Mouse (Mus musculus): ENCODE results near the gene Pnpt1.
A peak's percentile ranks its signal among the peaks of the same experiment; 100 is the strongest.

Gene Pnpt1

DNA sequence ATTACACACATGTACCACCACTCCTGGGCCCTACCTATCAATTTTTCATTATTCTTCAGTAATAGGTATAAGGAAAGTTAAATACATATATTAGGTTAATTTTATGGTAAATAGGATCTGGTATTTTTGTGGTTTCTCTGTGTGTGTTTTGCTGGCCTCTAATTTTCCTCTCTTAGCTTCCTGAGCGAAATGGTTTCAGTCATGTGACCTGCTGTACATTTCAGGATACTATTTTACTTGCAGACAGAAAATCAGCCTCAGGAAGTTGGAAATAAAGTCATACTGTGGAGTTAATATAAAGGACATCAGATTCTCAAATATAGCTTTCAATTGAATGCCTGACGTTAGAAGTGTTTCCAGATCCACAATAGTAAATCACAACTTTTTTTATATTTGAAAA is 58.4 kb downstream of the Pnpt1 start:
- H3K36me3 ChIP-seq (ENCODE audit: control insufficient read depth, insufficient read depth, low read length, poor library complexity, severe bottlenecking), result peaks cover 7% of the 10 kb centered on the region
- H3K27me3 ChIP-seq (ENCODE audit: control insufficient read depth, insufficient read depth, low read length, poor library complexity, severe bottlenecking), result no peaks in the 10 kb centered on the region
- DNase-seq (ENCODE audit: low read depth, low spot score), result no peak

DNA sequence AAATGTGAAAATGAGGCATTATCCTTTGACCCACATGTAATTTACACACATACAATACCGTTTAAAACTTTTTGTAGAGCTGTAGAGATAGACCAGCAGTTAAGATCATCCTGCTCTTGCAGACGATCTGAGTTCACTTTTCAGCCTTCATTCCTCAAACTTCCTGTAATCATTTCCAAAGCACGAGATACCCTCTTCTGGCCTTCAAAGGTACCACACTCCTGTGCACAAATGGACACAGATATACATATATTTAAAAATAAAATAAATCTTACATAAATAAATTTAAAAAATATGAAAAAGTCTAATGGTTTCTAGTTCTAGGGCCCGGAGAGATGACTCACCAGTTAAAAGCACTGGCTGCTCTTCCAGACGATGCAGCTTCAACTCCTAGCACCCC is 73.1 kb downstream of the Pnpt1 start:
- no peaks in the 10 kb centered on the region for H3K27me3 ChIP-seq (ENCODE audit: control insufficient read depth, insufficient read depth, low read length, poor library complexity, severe bottlenecking)
- peak; percentile 11 for DNase-seq (ENCODE audit: low read depth, low spot score)
- H3K36me3 ChIP-seq (ENCODE audit: control insufficient read depth, insufficient read depth, low read length, poor library complexity, severe bottlenecking), result peaks cover 7% of the 10 kb centered on the region; the same call in 1 of the 2 replicates

DNA sequence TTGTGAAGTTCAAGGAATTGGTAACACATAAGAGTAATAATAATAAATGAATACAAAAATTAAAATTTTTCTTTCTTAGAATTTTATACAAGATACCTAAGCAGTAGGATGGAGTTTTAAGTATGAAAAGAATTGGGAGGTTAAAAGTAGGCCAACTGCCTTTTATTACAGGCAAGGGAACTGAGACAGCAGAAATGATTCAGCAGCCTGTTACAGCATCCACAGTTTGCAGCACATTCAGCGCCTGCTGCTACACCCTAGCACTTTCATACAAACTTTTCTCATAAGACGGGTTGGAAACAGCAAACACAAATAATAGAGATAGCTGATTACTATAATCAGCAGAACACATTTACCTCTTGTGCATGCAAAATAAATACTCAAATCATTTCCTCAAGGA is 79.2 kb downstream of the Pnpt1 start:
- no peaks in the 10 kb centered on the region for H3K27me3 ChIP-seq (ENCODE audit: control insufficient read depth, insufficient read depth, low read length, poor library complexity, severe bottlenecking)
- DNase-seq (ENCODE audit: low read depth, low spot score), result no peak
- peaks cover 14% of the 10 kb centered on the region; the same call in 1 of the 2 replicates for H3K36me3 ChIP-seq (ENCODE audit: control insufficient read depth, insufficient read depth, low read length, poor library complexity, severe bottlenecking)

Measured in splenic B cell, adult 2 months (primary cell).